Mouse (Mus musculus): ENCODE measurements at regions not wholly inside any gene's neighbourhood (a gene's known extent, or its start where the extent isn't known, plus 50 kb on each side); places are given as distances from the start of the nearest gene placed in this dataset.

GRCm38 (mm10) chr1:156990567-156991494, 51.4 kb upstream of the Ralgps2 start:
- no peak for DNase-seq

- peak in 1 of 2 experiments; percentile 45 for DNase-seq
Observed at GRCm38 (mm10) chr1:156990112-156990511, 50.7 kb upstream of the Ralgps2 start.

DNA sequence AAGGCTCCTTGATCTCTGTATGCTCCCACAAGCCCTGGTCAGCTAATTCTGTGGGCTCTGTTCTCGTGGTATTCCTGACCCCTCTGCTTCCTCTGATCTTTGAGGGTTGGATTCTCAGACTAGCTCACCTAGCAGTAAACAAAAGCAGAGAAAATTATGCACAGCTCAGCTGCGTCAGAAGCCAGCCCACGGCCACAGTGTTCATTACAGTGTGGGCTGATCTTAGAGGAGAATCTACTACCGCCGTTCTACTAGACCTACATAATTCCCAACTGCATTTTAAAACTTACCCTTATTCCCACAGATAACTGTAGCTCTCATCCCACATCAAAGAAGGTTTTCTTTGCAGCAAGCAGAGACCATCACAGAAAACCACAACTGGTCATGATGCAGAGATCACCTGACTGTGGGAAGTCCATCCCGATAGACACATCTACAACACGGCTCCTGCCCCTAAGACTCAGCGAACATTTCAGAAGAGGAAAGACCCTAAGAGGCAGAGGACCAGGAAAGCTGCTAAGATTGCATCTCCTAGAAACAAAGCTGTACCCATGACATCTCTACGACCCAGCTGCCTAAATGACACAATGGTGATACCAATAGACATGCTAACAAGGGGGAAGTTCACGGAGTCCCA, 49.8 kb upstream of the Ralgps2 start:
- no peak for DNase-seq
